Mouse (Mus musculus): ENCODE results near the gene Mfap5.
A peak's percentile ranks its signal among the peaks of the same experiment; 100 is the strongest.

DNA sequence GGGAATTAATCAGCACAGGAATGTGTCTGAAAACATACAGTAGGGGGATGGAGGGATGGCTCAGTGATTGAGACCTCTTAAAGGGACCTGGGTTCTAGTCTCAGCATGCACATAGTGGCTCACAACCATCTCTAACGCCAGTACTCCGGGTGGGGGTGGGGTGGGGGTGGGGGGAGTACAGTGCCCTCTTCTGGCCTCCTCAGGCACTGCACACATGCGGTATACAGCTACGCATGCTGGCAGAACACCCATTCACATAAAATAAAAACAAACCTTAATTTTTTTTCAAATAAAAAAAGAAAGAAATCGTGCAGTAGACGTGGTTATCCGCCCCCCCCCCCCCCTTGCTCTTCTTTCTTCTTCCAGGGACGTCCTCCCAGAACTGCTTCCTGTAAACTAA is 17.6 kb downstream of the Mfap5 start:
- TF ChIP-seq POLR2A (IDR thresholded peaks at IDR 0.05; ENCODE audit: extremely low read depth, insufficient read depth, low read length): no peak
- TF ChIP-seq CTCF (IDR thresholded peaks at IDR 0.05; ENCODE audit: low read depth, low read length): 0 out of 2 replicates have a peak, but pooled peaks have one; percentile 4

Data from liver, adult 2 months (tissue).